Mouse (Mus musculus) lung, adult 2 months (tissue): Measurements from ENCODE around the gene Cacna1c.

ENCODE experiments used
- CTCF ChIP-seq: fragments of 200-500 bp; IDR thresholded peaks from 2 replicates; pipeline ENCODE4 v1.5.1; 2011; ENCODE audit warnings: mild to moderate bottlenecking, low read length, control low read depth; ENCODE audit not compliant: insufficient read depth
- POLR2A ChIP-seq: fragments of 200-500 bp; IDR thresholded peaks from 2 replicates; pipeline ENCODE4 v1.6.1; 2011; ENCODE audit warnings: low read depth, mild to moderate bottlenecking, control low read depth, low read length, borderline replicate concordance; ENCODE audit errors: extremely low read depth

GRCm38 (mm10) chr6:119228861-119229603, 32.8 kb upstream of the Cacna1c start:
- TF ChIP-seq POLR2A (no peak), CTCF (no peak)
